ENCODE assay signal across 11 mouse cellular contexts in genomic region chr7:37439117-37439844, GRCm38 (mm10).
DNase-seq lines count a peak whose midpoint lies in the region; ATAC-seq and TF ChIP-seq lines count a peak whose summit lies in the region.
"Had no signal": no experiment of that assay in that cellular context is flagged by ENCODE, and none has a peak within 500 bp of the region (broad histone marks: within the 10 kb centered on the region; RNA-seq: fewer than 3 reads in every experiment).

No protein-coding gene starts in this region.

- no peak for TF ChIP-seq CTCF in brain, embryonic 14.5 days (IDR thresholded peaks at IDR 0.05; ENCODE audit: borderline replicate concordance, extremely low read depth, insufficient read depth, insufficient read length)

- H3K4me2 ChIP-seq in hindbrain, embryonic 11.5 days (replicated peaks; ENCODE audit: low read depth, low read length): no peak overlapping the region
- H3K4me2 ChIP-seq in midbrain, embryonic 14.5 days (ENCODE audit: low read length): no peak overlapping the region
- H3K4me2 ChIP-seq: liver, embryonic 15.5 days had no signal

- peak; percentile 80 for ATAC-seq in hindbrain, embryonic 11.5 days (ENCODE audit: low FRiP score)
- ATAC-seq in midbrain, embryonic 14.5 days (ENCODE audit: low FRiP score, low TSS enrichment): no peak
- ATAC-seq: intestine, embryonic 16.5 days had no signal

- no peak overlapping the region for H3K9ac ChIP-seq in hindbrain, embryonic 11.5 days (ENCODE audit: low read depth, low read length)
- no peak overlapping the region for H3K9ac ChIP-seq in midbrain, embryonic 14.5 days (replicated peaks; ENCODE audit: low read length)
- H3K9ac ChIP-seq: liver, embryonic 15.5 days had no signal

- H3K4me1 ChIP-seq in hindbrain, embryonic 11.5 days (replicated peaks; ENCODE audit: control insufficient read depth, insufficient read depth, low read length): 0 out of 2 replicates have a peak, but pooled peaks cover 4% of the 10 kb centered on the region
- H3K4me1 ChIP-seq in midbrain, embryonic 14.5 days (ENCODE audit: control insufficient read depth, insufficient read depth, low read length): no peaks in the 10 kb centered on the region
- H3K4me1 ChIP-seq: liver, embryonic 15.5 days had no signal

- no peak for TF ChIP-seq POLR2A in brain, embryonic 14.5 days (IDR thresholded peaks at IDR 0.05; ENCODE audit: borderline replicate concordance, extremely low read depth, insufficient read depth, insufficient read length, poor library complexity, severe bottlenecking)

- H3K36me3 ChIP-seq in hindbrain, embryonic 11.5 days (ENCODE audit: control insufficient read depth, insufficient read depth, low read length): no peaks in the 10 kb centered on the region
- no peaks in the 10 kb centered on the region for H3K36me3 ChIP-seq in midbrain, embryonic 14.5 days (ENCODE audit: control insufficient read depth, insufficient read depth, low read length)
- H3K36me3 ChIP-seq: liver, embryonic 15.5 days had no signal

- no peaks in the 10 kb centered on the region for H3K27me3 ChIP-seq in hindbrain, embryonic 11.5 days (ENCODE audit: control insufficient read depth, insufficient read depth, low read length)
- H3K27me3 ChIP-seq in midbrain, embryonic 14.5 days (ENCODE audit: control insufficient read depth, insufficient read depth, low read length): no peaks in the 10 kb centered on the region
- H3K27me3 ChIP-seq: liver, embryonic 15.5 days had no signal

- intact Hi-C loops in gastrocnemius, postnatal 36 days (cut with DNase I): no loop called here

- H3K27ac ChIP-seq in hindbrain, embryonic 11.5 days (ENCODE audit: low read depth, low read length): 0 out of 2 replicates have a peak overlapping the region, but pooled peaks have one; percentile 4
- no peak overlapping the region for H3K27ac ChIP-seq in midbrain, embryonic 14.5 days (replicated peaks; ENCODE audit: low read depth, low read length)
- H3K27ac ChIP-seq: liver, embryonic 15.5 days had no signal

- no peak overlapping the region for H3K4me3 ChIP-seq in hindbrain, embryonic 11.5 days (ENCODE audit: low read depth, low read length)
- no peak overlapping the region for H3K4me3 ChIP-seq in midbrain, embryonic 14.5 days (replicated peaks; ENCODE audit: low read depth, low read length)
- H3K4me3 ChIP-seq: liver, embryonic 15.5 days had no signal

- no peaks in the 10 kb centered on the region for H3K9me3 ChIP-seq in hindbrain, embryonic 11.5 days (ENCODE audit: control insufficient read depth, low read length)
- H3K9me3 ChIP-seq in midbrain, embryonic 14.5 days (ENCODE audit: control insufficient read depth, low read length): no peaks in the 10 kb centered on the region
- H3K9me3 ChIP-seq: liver, embryonic 15.5 days had no signal

- 51% methylated on average over 16 of the region's 16 CpGs for WGBS in hindbrain, embryonic 11.5 days
- WGBS in midbrain, embryonic 14.5 days: 46% methylated on average over 16 of the region's 16 CpGs

- DNase-seq in gastrocnemius, postnatal 10 days: peak; percentile 20
- no peak for DNase-seq in gastrocnemius, postnatal 36 days
- DNase-seq in brain, embryonic 14.5 days (ENCODE audit: low read depth): peak; percentile 79
- peak; percentile 71 for DNase-seq in hindbrain, embryonic 11.5 days (ENCODE audit: low spot score)
- peak; percentile 61 for DNase-seq in midbrain, embryonic 14.5 days
- DNase-seq in frontal cortex, postnatal 36 days (ENCODE audit: low spot score in 2 of 2): no peak
- DNase-seq in right cerebral cortex, postnatal 14 days: no peak
- DNase-seq in adrenal gland, postnatal 4 days (ENCODE audit: low spot score in 2 of 2): no peak
- DNase-seq: cerebellum, adult 8-10 months had no signal

Comparison
In these comparisons a context has a peak if more than half of its experiments do, and no peak if none do; other contexts are left out.
1. DNase-seq: peak in gastrocnemius, postnatal 10 days (single experiment), brain, embryonic 14.5 days (single experiment), hindbrain, embryonic 11.5 days (single experiment) and midbrain, embryonic 14.5 days (single experiment); none in gastrocnemius, postnatal 36 days (0 of 2), frontal cortex, postnatal 36 days (0 of 2), right cerebral cortex, postnatal 14 days (single experiment) and adrenal gland, postnatal 4 days (0 of 2).